Mouse (Mus musculus) stomach, postnatal 0 days (tissue): ENCODE data around the gene Lama2.

ENCODE experiments used
- CTCF ChIP-seq: IDR thresholded peaks from 2 replicates; pipeline ENCODE4 v1.5.1; 2016; ENCODE audit warnings: antibody characterized with exemption, low read depth, mild to moderate bottlenecking, moderate library complexity
- EP300 ChIP-seq: optimal IDR thresholded peaks from 2 replicates; pipeline ENCODE3; 2016; ENCODE audit warnings: antibody characterized with exemption

DNA sequence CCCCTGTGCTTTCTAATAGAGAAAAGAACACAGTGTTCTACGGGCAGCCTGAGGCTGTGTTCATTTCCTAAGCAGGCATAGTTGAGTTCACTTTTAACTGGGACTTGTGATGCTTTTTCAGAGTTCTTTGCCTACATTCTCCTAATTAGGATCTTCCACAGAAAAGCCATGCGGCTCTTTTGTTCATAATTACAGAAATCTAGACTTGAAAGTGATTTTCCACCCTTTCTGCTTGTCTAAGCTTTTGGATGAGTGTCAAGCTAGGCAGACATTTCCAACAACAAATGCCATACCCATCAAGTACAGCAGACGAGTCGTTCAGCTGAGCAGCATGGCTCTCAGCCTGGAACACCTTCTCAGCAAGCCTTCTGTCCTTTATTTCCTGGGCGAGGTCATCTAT lies 515.7 kb downstream of the Lama2 start:
- TF ChIP-seq CTCF (no peak), EP300 (no peak)
